Mouse (Mus musculus): ENCODE measurements around the gene Rab11b.

DNA sequence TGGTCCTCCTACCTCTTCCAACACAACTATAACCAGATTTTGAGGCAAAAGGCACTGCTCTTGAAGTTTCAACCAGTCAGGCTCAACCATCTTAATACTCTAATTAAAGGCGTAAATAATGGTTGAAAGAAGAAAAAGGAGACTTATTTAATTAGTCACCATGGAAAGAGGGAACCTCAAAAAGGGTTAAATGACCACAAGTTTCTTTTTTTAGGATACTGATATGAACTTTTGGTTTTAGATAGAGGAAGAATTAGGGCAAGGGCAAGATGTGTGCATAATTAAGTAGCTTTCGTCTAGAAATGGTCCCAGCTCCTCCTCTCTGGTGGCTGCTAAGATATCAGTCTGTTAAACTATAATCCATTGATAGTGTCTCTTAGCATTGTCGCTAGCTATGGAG, 6.1 kb upstream of the Rab11b start:
- TF ChIP-seq CTCF (IDR thresholded peaks at IDR 0.05; ENCODE audit: extremely low read depth, insufficient read depth, insufficient read length, insufficient replicate concordance) (no peak), POLR2A (IDR thresholded peaks at IDR 0.05; ENCODE audit: low read depth, low read length) (no peak)
